Mouse (Mus musculus): ENCODE data around the gene Sipa1l1. TPM values are rescaled to one million over a fixed set of nuclear protein-coding genes. Genes with fewer than 3 reads are reported as not detected.

Gene Sipa1l1
- polyA plus RNA-seq, 1 experiment: 56.7 TPM

DNA sequence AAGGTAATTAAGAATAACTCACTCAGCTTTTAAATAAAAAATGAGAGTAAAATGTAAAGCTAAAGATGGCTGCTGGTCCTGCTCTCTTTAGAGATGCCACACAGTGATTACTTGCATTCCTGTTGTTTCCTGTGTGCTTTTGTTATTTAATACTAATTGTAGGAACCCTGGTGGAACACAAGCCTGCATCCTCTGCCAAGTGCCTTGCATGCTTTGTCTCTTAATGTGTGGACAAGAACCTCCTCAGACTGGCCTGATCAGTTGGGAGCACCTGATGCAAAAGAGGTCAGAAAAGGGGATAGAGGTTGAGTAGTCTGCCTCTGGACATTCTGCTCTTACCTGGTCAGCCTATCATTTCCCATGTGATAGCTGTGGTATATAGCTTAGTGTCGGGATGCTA, 107.5 kb downstream of the Sipa1l1 start:
- no peak for TF ChIP-seq GATA1 (IDR thresholded peaks at IDR 0.05; ENCODE audit: low read length)

DNA sequence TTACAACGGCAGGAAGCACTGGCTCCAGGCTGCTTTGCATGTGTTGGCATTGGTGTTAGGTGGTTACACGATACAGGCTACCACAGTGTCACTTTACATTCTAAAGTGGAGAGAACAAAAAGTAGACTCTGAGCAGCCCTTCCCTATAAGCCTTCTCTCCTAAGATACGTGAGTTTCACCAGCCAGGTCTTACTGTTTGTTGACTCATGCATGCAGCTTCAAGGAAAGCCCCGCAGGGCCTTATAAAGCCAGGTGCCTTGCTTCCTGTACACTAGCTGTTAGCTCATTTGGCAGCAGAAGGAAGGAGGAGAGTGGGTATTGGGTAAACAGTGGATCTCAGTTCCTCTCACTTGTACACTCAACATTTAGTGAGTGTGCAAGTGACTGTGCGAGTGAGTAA, 115.5 kb downstream of the Sipa1l1 start:
- TF ChIP-seq GATA1 (IDR thresholded peaks at IDR 0.05; ENCODE audit: low read length): no peak

DNA sequence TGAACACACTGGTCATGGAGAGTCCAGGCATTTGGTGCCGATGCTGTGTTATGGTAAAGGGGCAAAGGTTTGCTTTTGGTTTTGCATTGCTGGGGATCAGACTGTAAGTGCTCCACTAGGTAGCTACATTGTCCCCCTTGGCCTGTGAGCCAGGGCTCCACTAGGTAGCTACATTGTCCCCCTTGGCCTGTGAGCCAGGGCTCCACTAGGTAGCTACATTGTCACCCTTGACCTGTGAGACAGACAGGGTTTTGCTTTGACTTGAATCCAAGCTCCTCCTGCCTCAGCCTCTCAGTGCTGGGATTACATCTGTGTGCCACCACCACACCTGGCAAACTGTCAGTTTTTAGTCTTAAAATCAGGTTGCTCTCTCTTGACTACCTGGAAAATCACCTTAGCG, 115.9 kb downstream of the Sipa1l1 start:
- no peak for TF ChIP-seq GATA1 (IDR thresholded peaks at IDR 0.05; ENCODE audit: low read length)

DNA sequence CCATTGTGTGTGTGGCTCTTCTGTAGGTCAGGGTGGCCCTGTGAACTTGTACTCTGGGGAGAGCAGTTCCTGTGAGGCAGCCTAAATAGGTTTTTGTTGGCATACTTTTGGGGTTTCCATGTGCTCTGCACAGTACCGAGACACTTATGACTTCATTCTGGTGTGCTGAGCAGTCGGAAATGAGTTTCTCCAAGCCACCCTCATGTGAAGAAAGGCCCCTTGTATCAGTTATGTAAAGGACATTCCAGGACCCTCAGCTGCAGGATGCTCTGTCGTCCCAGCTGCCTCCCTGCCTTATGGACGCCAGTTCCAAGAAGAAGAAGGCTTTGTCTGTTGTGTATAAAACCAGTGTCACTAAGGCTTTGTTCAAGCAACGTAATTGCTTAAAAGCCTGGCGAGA, 116.9 kb downstream of the Sipa1l1 start:
- no peak for TF ChIP-seq GATA1 (IDR thresholded peaks at IDR 0.05; ENCODE audit: low read length)

DNA sequence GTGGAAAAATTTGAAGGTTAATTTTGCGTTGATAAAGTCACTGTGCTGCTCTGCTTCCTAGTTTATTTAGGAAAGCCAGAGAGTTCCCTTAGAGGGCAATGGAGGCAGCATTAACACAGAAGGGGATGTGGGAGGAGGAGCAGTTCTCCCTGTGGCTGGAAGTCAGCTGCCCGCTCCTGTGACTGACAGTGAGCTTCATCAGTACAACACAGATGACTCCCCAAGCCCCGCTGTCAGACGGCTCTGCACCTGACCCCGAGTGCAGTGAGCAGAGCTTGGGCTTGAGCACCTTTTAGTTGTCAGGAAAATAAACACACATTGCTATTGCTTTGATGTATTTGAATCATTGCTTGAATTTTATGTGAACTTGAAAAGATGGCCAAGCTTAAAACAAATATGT, 117.7 kb downstream of the Sipa1l1 start:
- no peak for TF ChIP-seq GATA1 (IDR thresholded peaks at IDR 0.05; ENCODE audit: low read length)

DNA sequence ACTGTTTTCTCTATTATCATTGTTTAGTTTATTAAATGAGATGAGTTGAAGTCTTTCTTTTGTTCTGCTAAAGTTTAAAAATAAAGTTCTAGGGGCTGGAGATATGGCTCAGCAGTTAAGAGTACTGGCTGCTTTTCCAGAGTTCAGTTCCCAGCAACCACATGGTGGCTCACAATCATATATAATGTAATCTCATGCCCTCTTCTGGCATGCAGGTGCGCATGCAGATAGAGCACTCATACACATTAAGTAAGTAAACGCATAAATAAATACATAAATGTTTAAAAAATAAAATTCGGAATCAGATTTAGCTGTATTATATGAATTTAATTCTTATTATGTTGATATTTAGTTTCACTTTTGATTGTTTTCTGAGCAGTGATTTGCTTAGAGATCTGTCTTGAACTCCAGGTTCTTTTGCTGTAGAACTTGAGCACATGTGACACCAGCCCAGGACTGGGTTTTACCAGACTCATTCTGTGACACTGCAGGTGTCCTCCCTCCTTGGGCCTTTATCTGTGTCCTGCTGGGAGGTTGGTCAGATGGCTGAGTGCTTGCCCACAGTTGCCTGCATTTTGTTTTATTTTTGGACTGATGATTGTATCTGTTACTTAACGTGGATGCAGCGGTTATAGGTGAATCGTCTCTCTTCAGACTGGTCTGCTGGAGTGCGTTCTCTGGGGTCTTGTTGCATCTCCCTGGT, 124.6 kb downstream of the Sipa1l1 start:
- no peak for TF ChIP-seq GATA1 (IDR thresholded peaks at IDR 0.05; ENCODE audit: low read length)

DNA sequence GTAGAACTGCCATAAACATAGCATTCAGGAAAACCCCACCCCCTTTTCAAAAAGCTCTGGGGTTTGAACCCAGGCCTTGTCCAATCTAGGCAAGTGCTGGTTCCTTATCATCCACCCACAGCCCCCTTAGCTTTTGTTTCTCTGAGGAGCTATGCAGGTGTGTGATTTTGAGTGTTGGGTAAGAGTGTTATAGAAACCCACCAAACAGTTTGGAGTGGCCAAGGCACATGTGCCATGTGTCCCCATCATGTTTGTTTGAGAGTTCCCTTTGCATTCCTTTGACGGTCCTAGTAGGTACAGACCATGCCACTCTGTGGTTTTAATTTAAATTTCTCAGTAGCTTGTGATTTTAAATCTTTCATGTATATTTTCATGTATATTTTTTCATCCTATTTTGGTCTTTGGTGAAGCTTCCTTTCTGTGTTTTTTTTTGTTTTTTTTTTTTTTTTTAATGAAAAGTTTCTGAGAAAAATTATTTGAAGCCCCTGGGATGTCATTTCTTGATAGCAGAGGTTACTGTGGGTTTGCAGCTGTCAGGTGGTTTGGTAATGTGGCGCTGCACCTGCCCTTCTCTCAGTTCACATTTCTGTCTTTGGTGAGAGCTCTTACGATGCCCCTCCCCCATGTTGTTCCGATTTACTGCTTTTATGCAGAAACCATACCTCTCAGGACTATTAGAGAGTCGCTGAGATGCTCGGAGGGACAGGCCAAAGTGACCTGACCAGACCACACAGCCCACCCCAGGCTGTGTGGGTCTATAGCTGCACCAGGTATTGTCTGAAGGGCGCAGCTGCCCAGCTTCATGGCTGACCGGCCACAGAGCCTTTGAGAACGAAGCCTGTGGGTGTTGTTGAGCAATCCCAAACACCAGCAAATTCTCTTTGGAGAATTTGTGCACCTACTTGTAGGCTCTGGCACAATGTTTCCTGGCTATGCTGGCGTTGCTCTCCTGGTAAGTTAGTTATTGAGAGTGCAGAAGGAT, 126.1 kb downstream of the Sipa1l1 start:
- no peak for TF ChIP-seq GATA1 (IDR thresholded peaks at IDR 0.05; ENCODE audit: low read length)

DNA sequence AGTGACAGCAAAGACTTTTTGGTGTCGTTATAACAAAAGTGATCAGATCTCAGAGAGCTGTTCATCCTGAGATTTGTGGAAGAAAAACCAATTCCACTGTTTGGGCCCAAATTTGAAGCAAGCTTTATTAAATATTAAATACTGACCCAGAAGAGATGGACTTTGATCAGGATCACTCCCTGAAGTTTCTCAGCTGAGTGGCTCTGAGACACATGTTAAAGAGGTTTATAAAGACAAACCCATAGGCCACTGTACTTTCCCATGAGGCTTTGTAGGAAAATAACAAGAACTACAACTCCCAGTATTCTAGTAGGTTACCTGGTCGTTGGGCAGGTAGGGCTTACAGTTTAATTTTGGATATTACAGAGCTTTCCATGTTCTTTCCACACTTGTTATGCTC, 127.2 kb downstream of the Sipa1l1 start:
- no peak for TF ChIP-seq GATA1 (IDR thresholded peaks at IDR 0.05; ENCODE audit: low read length)

DNA sequence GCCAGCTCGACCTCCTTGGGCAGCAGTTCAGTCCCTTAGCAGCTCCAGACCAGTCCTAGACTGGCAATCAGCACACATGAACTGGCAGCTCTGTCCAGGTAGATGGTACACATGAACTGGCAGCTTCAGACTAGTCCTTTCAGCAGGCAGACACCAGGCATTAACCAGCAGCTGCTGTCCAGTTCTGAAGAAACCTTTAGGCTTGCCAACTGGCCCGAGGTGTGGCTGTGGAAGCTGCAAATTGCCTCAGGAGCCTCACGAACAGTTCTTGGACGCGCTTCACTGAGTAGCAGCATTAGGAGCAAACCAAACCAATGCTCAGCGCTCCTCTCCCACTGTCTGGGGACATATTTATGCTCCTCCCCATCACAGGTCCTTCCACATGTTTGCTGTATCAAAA, 128.1 kb downstream of the Sipa1l1 start:
- TF ChIP-seq GATA1 (IDR thresholded peaks at IDR 0.05; ENCODE audit: low read length): no peak

DNA sequence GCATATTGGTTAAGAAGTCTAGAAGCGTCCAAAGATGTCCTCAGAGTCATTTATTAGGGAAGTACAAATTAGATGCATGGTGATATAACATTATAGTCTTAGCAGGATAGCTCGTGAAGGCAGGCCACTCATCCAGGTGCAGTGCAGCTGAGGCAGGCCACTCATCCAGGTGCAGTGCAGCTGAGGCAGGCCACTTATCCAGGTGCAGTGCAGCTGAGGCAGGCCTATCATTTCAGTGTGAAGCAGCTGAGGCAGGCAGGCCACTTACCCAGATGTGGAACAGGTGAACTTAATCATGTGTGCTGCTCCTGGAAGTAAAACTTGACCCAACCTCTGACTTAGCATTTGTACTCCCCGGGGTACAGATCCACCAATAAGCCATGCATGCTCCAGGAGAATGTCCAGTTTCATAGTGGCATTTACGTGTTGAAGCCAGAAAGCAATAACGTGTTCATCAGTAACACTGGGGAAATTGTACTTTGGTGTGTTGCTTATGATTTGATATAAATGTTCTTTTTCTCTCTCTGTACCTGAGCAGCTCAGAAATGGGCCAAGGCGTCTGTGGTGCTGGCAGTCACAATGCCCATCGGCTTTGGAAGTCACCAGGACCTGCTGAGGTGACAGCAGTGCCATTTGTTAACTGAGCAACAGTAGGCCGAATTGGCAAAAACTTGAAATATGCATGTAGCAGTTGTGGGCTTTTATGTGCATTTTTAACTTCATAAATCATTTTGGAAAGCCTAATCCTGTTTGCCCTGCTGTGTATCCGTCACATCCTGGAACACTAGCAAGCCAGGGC, 129.7 kb downstream of the Sipa1l1 start:
- no peak for TF ChIP-seq GATA1 (IDR thresholded peaks at IDR 0.05; ENCODE audit: low read length)

DNA sequence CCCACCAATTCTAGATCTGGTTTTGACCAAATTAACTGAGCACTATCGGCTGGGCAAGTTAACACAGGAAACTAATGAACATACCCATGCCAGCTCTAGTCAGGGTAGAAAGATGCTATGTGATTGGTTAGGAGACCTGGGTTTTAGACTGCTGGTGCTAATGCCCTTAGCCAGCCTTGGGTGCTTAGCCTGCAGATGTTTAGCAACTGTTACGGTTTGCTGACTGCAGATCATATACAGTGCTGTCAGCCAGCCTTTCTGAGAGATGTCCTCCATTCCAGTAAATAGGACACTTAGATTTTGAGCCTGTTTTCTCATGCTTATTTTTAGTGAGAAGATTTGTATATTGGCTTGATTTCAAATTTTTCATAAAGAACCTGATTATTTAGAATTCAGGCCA, 135.0 kb downstream of the Sipa1l1 start:
- no peak for TF ChIP-seq GATA1 (IDR thresholded peaks at IDR 0.05; ENCODE audit: low read length)

DNA sequence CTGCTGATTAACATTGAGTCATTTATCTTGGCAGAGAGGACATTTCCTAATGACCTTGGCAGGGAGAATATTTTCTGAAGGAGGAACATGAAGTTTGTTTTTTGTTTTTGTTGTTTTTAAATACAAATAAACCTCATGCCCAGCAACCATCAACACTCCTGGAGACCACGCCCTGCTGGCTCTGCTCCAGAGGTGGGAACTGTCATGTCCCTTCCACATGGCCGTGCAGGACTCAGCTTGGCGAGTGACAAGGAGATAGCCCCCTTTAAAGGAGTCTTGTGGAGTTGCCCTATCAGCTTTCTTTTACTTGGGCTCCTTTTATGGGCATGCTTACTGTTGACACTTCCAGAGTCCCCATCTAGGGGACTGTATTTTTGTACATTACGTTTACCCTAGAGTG, 136.9 kb downstream of the Sipa1l1 start:
- no peak for TF ChIP-seq GATA1 (IDR thresholded peaks at IDR 0.05; ENCODE audit: low read length)

DNA sequence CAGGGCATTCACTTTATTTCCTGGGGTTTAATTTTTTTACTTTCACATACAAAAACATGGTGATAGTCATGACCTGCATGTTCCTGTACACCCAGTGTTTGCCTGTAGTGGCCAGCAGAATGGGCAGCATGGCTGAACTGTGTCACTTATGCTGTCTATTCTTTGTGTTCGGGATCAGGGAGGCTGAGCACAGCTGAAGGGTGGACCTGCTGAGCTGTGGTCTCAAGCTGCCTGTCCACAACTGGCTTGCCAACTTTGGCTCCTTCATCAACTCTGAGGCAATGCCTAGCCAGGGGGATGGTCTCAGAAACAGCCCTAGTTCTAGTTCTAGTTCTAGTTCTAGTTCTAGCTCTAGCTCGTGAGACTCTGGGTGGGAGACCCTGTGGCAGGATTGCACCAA, 142.5 kb downstream of the Sipa1l1 start:
- TF ChIP-seq GATA1 (IDR thresholded peaks at IDR 0.05; ENCODE audit: low read length): no peak

DNA sequence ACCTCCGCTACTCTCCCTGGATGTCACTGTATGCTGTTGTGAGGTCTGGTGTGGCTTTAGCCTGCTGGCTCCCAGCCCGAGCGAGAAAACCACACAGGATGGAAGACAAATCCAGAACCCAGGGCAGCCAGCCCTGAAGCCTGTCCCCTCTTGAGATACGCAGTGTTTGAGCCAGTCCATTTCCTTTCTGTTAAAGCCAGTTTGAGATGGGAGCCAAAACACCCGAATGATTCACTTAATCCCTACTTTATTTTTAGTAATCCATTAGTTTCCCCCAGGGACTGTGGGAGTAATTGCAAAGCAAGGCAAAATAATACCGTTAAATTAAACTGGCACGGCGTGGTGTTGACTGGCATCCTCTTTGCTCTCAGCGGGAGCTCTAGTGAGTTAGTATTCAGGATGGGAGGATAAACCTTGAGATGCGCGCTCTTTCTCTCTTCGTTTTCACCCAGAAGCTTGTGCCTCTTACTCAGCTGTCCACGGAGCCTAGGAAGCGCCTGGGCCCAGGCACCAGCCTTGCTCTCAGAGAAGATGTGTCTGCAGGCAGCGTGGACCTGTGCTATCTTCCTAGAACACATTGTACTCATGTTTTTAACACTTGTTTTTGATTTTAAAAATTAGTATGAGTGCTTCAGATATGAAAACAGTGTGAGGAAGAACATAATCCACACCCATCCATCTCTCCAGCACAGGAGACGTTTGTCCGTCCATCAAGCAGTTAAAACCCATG, 143.1 kb downstream of the Sipa1l1 start:
- no peak for TF ChIP-seq GATA1 (IDR thresholded peaks at IDR 0.05; ENCODE audit: low read length)

DNA sequence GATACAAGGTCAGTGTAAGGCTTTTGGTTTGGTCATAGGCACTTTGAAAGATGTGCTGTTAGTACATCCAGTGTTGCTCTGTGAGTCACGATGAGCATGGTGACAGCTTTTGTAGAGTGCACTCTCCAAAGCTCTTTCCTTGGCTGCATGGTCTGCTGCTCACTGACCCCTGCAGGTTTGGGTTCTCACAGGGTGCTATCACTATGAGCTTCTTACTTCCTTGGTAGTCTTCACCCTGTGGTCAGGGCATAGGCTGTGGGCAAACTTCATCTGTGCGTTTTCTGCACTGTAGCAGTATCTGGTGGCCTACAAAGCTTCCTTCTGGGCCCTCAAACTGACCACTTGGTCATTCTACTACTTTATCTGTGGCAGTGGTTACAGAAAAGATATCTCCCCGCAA, 144.0 kb downstream of the Sipa1l1 start:
- TF ChIP-seq GATA1 (IDR thresholded peaks at IDR 0.05; ENCODE audit: low read length): no peak
